In the genomic region with DNA sequence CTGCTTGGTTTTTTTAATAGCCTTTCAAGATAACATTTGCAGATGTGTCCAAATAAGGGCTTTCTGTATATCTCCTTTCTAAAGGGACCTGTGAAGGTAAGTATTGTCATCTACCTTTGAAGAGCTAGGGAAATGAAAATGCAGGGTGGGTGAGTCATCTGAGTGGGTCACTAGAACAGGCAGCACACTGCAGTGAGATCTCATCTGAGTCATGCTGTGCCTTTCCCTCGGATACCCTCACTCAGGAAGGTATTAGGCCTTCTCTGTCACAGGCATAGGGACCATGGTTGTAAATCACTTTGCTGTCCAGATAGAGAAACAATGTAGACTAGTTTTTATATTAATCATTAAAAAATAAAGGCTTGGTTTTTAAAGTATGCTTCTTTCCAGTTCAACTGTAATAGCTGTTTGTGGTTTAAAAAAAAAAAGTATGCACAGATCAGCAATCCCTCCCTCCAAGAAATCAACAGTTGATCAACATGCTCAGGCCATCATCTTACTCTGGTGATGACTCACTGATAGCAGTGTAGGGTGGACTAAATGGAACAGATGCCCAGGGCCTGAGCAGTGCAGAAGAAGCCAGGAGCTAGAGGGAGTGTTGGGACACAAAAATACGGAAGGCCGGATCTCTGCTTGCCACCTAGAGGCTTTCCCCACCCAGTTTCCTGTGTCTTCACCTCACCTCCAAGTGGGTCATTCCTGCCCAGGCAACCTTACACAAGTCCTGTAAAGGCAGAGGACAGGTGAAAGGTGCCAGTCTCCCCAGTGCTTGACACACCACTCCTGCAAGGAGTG, we compare ENCODE assay signal across 15 mouse cellular contexts.
A peak's percentile ranks its signal among the peaks of the same experiment; 100 is the strongest.
DNase-seq lines count a peak whose midpoint lies in the region; ATAC-seq lines count a peak whose summit lies in the region.
"Had no signal": no experiment of that assay in that cellular context is flagged by ENCODE, and none has a peak within 500 bp of the region (broad histone marks: within the 10 kb centered on the region; RNA-seq: fewer than 3 reads in every experiment).

No protein-coding gene starts in this region.

- no peak overlapping the region for H3K4me2 ChIP-seq in hindbrain, embryonic 13.5 days
- no peak overlapping the region for H3K4me2 ChIP-seq in midbrain, embryonic 13.5 days (replicated peaks)

- H3K4me3 ChIP-seq in hindbrain, embryonic 13.5 days: no peak overlapping the region
- H3K4me3 ChIP-seq in midbrain, embryonic 13.5 days (replicated peaks): no peak overlapping the region

- no peaks in the 10 kb centered on the region for H3K27me3 ChIP-seq in hindbrain, embryonic 13.5 days
- no peaks in the 10 kb centered on the region for H3K27me3 ChIP-seq in midbrain, embryonic 13.5 days

- no peaks in the 10 kb centered on the region for H3K36me3 ChIP-seq in hindbrain, embryonic 13.5 days
- no peaks in the 10 kb centered on the region for H3K36me3 ChIP-seq in midbrain, embryonic 13.5 days

- WGBS in hindbrain, embryonic 13.5 days: 59% methylated on average over 3 of the region's 3 CpGs
- WGBS in midbrain, embryonic 13.5 days: 78% methylated on average over 3 of the region's 3 CpGs

- H3K4me1 ChIP-seq in hindbrain, embryonic 13.5 days (replicated peaks): peaks cover 76% of the 10 kb centered on the region
- H3K4me1 ChIP-seq in midbrain, embryonic 13.5 days (replicated peaks): peaks cover 57% of the 10 kb centered on the region

- ATAC-seq in hindbrain, embryonic 13.5 days (ENCODE audit: low FRiP score): no peak
- ATAC-seq in midbrain, embryonic 13.5 days: no peak
- ATAC-seq: intestine, postnatal 0 days had no signal

- H3K9ac ChIP-seq in hindbrain, embryonic 13.5 days: 0 out of 2 replicates have a peak overlapping the region, but pooled peaks have one; percentile 49
- no peak overlapping the region for H3K9ac ChIP-seq in midbrain, embryonic 13.5 days (replicated peaks)
- H3K9ac ChIP-seq: liver, embryonic 14.5 days had no signal

- H3K27ac ChIP-seq in hindbrain, embryonic 13.5 days: peak overlapping the region; percentile 91
- H3K27ac ChIP-seq in midbrain, embryonic 13.5 days: peak overlapping the region; percentile 88
- H3K27ac ChIP-seq: liver, embryonic 14.5 days had no signal

- H3K9me3 ChIP-seq in hindbrain, embryonic 13.5 days: no peaks in the 10 kb centered on the region
- H3K9me3 ChIP-seq in midbrain, embryonic 13.5 days: no peaks in the 10 kb centered on the region
- H3K9me3 ChIP-seq: G1E had no signal

- DNase-seq in cerebellum, postnatal 25 days: peak; percentile 52 to 57
- DNase-seq in cerebellum, adult 9-10 months: no peak
- peak; percentile 49 for DNase-seq in MN1 (ENCODE audit: low spot score)
- no peak for DNase-seq in right cerebral cortex, adult 2 months (ENCODE audit: low spot score in 2 of 2)
- DNase-seq in lung, postnatal 10 days: no peak
- no peak for DNase-seq in gastrocnemius, postnatal 10 days
- DNase-seq: cerebellum, adult 8-10 months; heart, adult 18-20 months; heart, postnatal 10 days; left cerebral cortex, postnatal 4 days had no signal

Comparison
In these comparisons a context has a peak if more than half of its experiments do, and no peak if none do; other contexts are left out.
1. DNase-seq: peak in cerebellum, postnatal 25 days (2 of 2) and MN1 (single experiment); none in cerebellum, adult 9-10 months (single experiment), right cerebral cortex, adult 2 months (0 of 2), lung, postnatal 10 days (single experiment) and gastrocnemius, postnatal 10 days (single experiment).